Mouse (Mus musculus): ENCODE measurements around the gene Mydgf. TPM values are rescaled to one million over a fixed set of nuclear protein-coding genes. Genes with fewer than 3 reads are reported as not detected.

Gene Mydgf
- polyA plus RNA-seq, 1 experiment, result 73.9 TPM

DNA sequence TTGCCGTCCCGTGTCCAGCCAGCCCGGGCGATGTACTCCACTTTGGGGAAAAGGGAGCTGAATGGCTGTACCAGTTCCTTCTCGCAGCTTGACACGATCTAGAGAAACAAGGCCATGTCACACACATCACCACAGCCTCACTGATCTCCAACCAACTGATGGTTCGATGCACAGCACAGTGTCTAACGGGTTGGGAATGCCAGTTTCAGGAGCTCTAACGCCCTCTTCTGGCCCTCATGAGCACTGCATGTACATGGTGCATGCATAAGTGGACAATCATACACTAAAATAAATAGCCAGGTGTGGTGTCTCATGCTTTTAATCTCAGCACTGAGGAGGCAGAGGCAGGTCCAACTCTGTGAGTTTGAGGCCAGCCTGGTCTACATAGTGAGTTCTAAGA, 16.9 kb upstream of the Mydgf start:
- Histone ChIP-seq H3K4me3 (no peak overlapping the region), H3K36me3 (ENCODE audit: control insufficient read depth, insufficient read depth) (no peaks in the 10 kb centered on the region), H3K4me2 (ENCODE audit: low read depth) (no peak overlapping the region), H3K27me3 (ENCODE audit: control insufficient read depth, insufficient read depth, insufficient read length) (no peaks in the 10 kb centered on the region), H3ac (ENCODE audit: control insufficient read depth, insufficient read length) (no peak overlapping the region), H3K79me2 (ENCODE audit: control insufficient read depth, insufficient read depth) (no peaks in the 10 kb centered on the region)
- TF ChIP-seq MYOD1 (IDR thresholded peaks at IDR 0.05; ENCODE audit: control insufficient read depth in 1 of 3, insufficient read length in 2 of 3, low read depth in 2 of 3) (no peak), MAX (IDR thresholded peaks at IDR 0.05; ENCODE audit: low read depth) (no peak), POLR2A (IDR thresholded peaks at IDR 0.05; ENCODE audit: insufficient read length, low read depth) (no peak), SRF (IDR thresholded peaks at IDR 0.05; ENCODE audit: control insufficient read depth, insufficient read length, low read depth) (no peak), TCF3 (IDR thresholded peaks at IDR 0.05; ENCODE audit: insufficient read length, low read depth) (no peak), MYOG (IDR thresholded peaks at IDR 0.05; ENCODE audit: control insufficient read depth in 1 of 3, insufficient read depth in 1 of 3, insufficient read length in 2 of 3, low read depth in 2 of 3) (no peak)

DNA sequence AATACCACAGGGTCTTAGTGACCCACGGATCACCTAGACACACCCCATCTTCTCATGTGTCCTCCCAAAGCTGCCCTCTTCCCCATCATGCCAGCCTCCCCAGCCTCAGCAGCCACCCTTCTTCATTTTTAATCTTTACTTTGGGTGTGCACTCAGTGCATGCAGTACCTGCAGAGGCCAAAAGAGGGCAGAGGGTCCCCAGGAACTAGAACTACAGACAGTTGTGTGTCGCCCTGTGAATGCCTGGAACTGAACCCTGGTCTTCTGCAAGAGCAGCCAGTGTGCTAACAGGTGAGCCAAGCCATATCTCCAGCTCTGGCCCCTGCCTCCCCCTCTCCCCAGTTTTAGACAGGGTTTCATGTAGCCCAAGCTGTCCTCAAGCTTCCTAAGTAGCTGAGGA, 13.1 kb upstream of the Mydgf start:
- no peak overlapping the region for H3K4me3 ChIP-seq
- H3ac ChIP-seq (ENCODE audit: control insufficient read depth, insufficient read length), result no peak overlapping the region
- TF ChIP-seq TCF3 (IDR thresholded peaks at IDR 0.05; ENCODE audit: insufficient read length, low read depth), result no peak
- no peak for TF ChIP-seq CEBPB (IDR thresholded peaks at IDR 0.05; ENCODE audit: insufficient read depth, poor library complexity, severe bottlenecking)
- no peak for TF ChIP-seq POLR2AphosphoS2 (IDR thresholded peaks at IDR 0.05; ENCODE audit: insufficient read length, low read depth)
- TF ChIP-seq POLR2A (IDR thresholded peaks at IDR 0.05; ENCODE audit: insufficient read length, low read depth), result no peak
- no peak for TF ChIP-seq TCF12 (IDR thresholded peaks at IDR 0.05; ENCODE audit: insufficient read depth, poor library complexity, severe bottlenecking)
- TF ChIP-seq MYOG (IDR thresholded peaks at IDR 0.05; ENCODE audit: control insufficient read depth in 1 of 3, insufficient read depth in 1 of 3, insufficient read length in 2 of 3, low read depth in 2 of 3), result no peak
- TF ChIP-seq REST (IDR thresholded peaks at IDR 0.05; ENCODE audit: insufficient read depth, insufficient read length), result no peak
- no peak for TF ChIP-seq MAX (IDR thresholded peaks at IDR 0.05; ENCODE audit: low read depth)
- no peak for TF ChIP-seq E2F4 (IDR thresholded peaks at IDR 0.05; ENCODE audit: insufficient read depth)
- TF ChIP-seq USF1 (IDR thresholded peaks at IDR 0.05; ENCODE audit: low read depth), result no peak
- no peak for TF ChIP-seq MYOD1 (IDR thresholded peaks at IDR 0.05; ENCODE audit: control insufficient read depth in 1 of 3, insufficient read length in 2 of 3, low read depth in 2 of 3)
- TF ChIP-seq SRF (IDR thresholded peaks at IDR 0.05; ENCODE audit: control insufficient read depth, insufficient read length, low read depth), result no peak
- H3K27me3 ChIP-seq (ENCODE audit: control insufficient read depth, insufficient read depth, insufficient read length), result no peaks in the 10 kb centered on the region
- no peak overlapping the region for H3K4me2 ChIP-seq (ENCODE audit: low read depth)
- peaks cover 8% of the 10 kb centered on the region for H3K36me3 ChIP-seq (ENCODE audit: control insufficient read depth, insufficient read depth)
- H3K79me2 ChIP-seq (ENCODE audit: control insufficient read depth, insufficient read depth), result no peaks in the 10 kb centered on the region

DNA sequence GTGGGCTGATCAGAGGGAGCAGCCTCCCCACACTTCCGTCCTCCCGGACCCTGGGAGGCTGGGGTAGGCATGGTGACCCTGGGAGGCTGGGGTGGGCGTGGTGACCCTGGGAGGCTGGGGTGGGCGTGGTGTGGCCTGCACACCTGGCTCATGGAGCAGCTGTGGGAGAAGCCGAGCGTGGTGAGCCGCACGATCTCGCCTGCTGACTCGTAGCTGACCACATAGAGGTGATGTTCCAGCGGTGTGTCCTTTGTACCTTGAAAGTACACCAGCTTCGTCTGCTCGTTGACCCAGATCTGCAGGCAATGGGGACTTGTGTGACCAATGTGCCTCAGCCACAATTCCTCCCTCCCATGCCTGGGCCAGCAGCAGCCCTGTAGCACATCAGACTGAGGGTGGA, 11.0 kb upstream of the Mydgf start:
- Histone ChIP-seq H3K4me3 (no peak overlapping the region), H3K36me3 (ENCODE audit: control insufficient read depth, insufficient read depth) (peaks cover 8% of the 10 kb centered on the region), H3ac (ENCODE audit: control insufficient read depth, insufficient read length) (no peak overlapping the region)

DNA sequence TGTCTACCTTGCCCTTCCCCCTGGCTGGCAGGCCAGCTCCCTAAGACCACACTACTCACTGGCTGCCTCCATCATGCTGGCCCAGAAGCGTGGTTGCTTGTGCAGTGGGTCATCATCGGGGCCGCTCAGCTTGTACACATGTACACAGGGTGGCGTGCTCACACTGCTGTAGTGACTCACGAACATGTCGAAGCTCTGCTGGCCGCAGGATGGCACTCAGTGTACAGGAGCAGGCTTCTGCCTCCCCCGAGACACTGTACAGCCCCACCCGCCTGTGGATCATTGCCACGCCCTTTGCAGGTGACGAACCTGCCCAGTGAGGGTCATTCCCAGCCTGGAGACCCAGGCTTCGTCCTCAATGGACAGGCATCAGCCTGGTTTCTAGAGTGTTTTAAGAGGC, 10.6 kb upstream of the Mydgf start:
- TF ChIP-seq USF1 (IDR thresholded peaks at IDR 0.05; ENCODE audit: low read depth) (no peak), POLR2AphosphoS2 (IDR thresholded peaks at IDR 0.05; ENCODE audit: insufficient read length, low read depth) (no peak), MYOG (IDR thresholded peaks at IDR 0.05; ENCODE audit: control insufficient read depth in 1 of 3, insufficient read depth in 1 of 3, insufficient read length in 2 of 3, low read depth in 2 of 3) (no peak), SRF (IDR thresholded peaks at IDR 0.05; ENCODE audit: control insufficient read depth, insufficient read length, low read depth) (no peak), E2F4 (IDR thresholded peaks at IDR 0.05; ENCODE audit: insufficient read depth) (no peak), CEBPB (IDR thresholded peaks at IDR 0.05; ENCODE audit: insufficient read depth, poor library complexity, severe bottlenecking) (no peak), TCF3 (IDR thresholded peaks at IDR 0.05; ENCODE audit: insufficient read length, low read depth) (no peak), POLR2A (IDR thresholded peaks at IDR 0.05; ENCODE audit: insufficient read length, low read depth) (no peak), TCF12 (IDR thresholded peaks at IDR 0.05; ENCODE audit: insufficient read depth, poor library complexity, severe bottlenecking) (no peak), REST (IDR thresholded peaks at IDR 0.05; ENCODE audit: insufficient read depth, insufficient read length) (no peak), MYOD1 (IDR thresholded peaks at IDR 0.05; ENCODE audit: control insufficient read depth in 1 of 3, insufficient read length in 2 of 3, low read depth in 2 of 3) (no peak), MAX (IDR thresholded peaks at IDR 0.05; ENCODE audit: low read depth) (no peak)
- H3ac ChIP-seq (ENCODE audit: control insufficient read depth, insufficient read length), result no peak overlapping the region
- no peak overlapping the region for H3K4me3 ChIP-seq
- H3K27me3 ChIP-seq (ENCODE audit: control insufficient read depth, insufficient read depth, insufficient read length), result no peaks in the 10 kb centered on the region
- peaks cover 8% of the 10 kb centered on the region for H3K36me3 ChIP-seq (ENCODE audit: control insufficient read depth, insufficient read depth)
- no peaks in the 10 kb centered on the region for H3K79me2 ChIP-seq (ENCODE audit: control insufficient read depth, insufficient read depth)
- no peak overlapping the region for H3K4me2 ChIP-seq (ENCODE audit: low read depth)

More for the DNA sequence above, 11.0 kb upstream of the Mydgf start:
- no peak for TF ChIP-seq REST (IDR thresholded peaks at IDR 0.05; ENCODE audit: insufficient read depth, insufficient read length)
- peak in 1 of 3 experiments; percentile 50 for TF ChIP-seq MYOG (IDR thresholded peaks at IDR 0.05; ENCODE audit: control insufficient read depth in 1 of 3, insufficient read depth in 1 of 3, insufficient read length in 2 of 3, low read depth in 2 of 3)
- Histone ChIP-seq H3K4me2 (ENCODE audit: low read depth) (no peak overlapping the region), H3K79me2 (ENCODE audit: control insufficient read depth, insufficient read depth) (no peaks in the 10 kb centered on the region), H3K27me3 (ENCODE audit: control insufficient read depth, insufficient read depth, insufficient read length) (no peaks in the 10 kb centered on the region)

DNA sequence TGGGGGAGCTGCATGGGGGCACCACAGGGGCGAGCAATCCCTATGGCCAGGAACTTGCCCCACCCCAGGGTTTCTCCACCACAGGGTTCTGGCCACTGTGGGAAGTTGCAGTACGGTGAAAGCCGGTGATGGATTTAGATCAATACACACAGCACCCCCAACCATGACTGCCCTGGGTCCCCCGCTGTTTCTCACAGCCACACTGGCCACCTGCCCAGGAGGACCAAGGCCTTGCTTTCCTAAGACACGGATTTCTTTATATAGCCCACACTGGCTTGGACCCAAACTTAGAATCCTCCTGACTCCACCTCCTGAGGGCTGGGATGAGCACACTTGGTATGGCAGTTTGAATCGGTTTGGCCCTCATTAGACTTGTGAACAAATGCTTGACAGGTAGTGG, 7.5 kb upstream of the Mydgf start:
- Histone ChIP-seq H3ac (ENCODE audit: control insufficient read depth, insufficient read length) (no peak overlapping the region), H3K36me3 (ENCODE audit: control insufficient read depth, insufficient read depth) (peaks cover 8% of the 10 kb centered on the region), H3K4me3 (no peak overlapping the region), H3K79me2 (ENCODE audit: control insufficient read depth, insufficient read depth) (no peaks in the 10 kb centered on the region), H3K27me3 (ENCODE audit: control insufficient read depth, insufficient read depth, insufficient read length) (no peaks in the 10 kb centered on the region), H3K4me2 (ENCODE audit: low read depth) (no peak overlapping the region)
- TF ChIP-seq POLR2AphosphoS2 (IDR thresholded peaks at IDR 0.05; ENCODE audit: insufficient read length, low read depth) (no peak), CEBPB (IDR thresholded peaks at IDR 0.05; ENCODE audit: insufficient read depth, poor library complexity, severe bottlenecking) (no peak), MAX (IDR thresholded peaks at IDR 0.05; ENCODE audit: low read depth) (no peak), SRF (IDR thresholded peaks at IDR 0.05; ENCODE audit: control insufficient read depth, insufficient read length, low read depth) (no peak), TCF12 (IDR thresholded peaks at IDR 0.05; ENCODE audit: insufficient read depth, poor library complexity, severe bottlenecking) (no peak), MYOG (IDR thresholded peaks at IDR 0.05; ENCODE audit: control insufficient read depth in 1 of 3, insufficient read depth in 1 of 3, insufficient read length in 2 of 3, low read depth in 2 of 3) (no peak)
